Mouse (Mus musculus) CH12.LX (cell line): ENCODE results near the gene Tbc1d9.

ENCODE experiments used
- BHLHE40 ChIP-seq: IDR thresholded peaks from 2 replicates; pipeline ENCODE4 v1.6.1; 2011; ENCODE audit warnings: mild to moderate bottlenecking, low read depth, low read length, improper control_type of control experiment
- CTCF ChIP-seq, 2 experiments: IDR thresholded peaks in 1 of 2; conservative IDR thresholded peaks in 1 of 2; 2 replicates each; pipeline ENCODE4 v1.5.1; 2011 to 2012; ENCODE audit warnings: low read depth in 2 of 2, low read length in 2 of 2, improper control_type of control experiment in 1 of 2, inconsistent platforms in 1 of 2, mild to moderate bottlenecking in 1 of 2, moderate library complexity in 1 of 2
- EP300 ChIP-seq: IDR thresholded peaks from 2 replicates; pipeline ENCODE4 v1.6.1; 2011; ENCODE audit warnings: low read length, improper control_type of control experiment
- HCFC1 ChIP-seq: IDR thresholded peaks from 2 replicates; pipeline ENCODE4 v1.6.1; 2012; ENCODE audit warnings: low read depth, mild to moderate bottlenecking, inconsistent platforms, low read length, improper control_type of control experiment
- JUND ChIP-seq: conservative IDR thresholded peaks from 2 replicates; pipeline ENCODE4 v1.6.1; 2011; ENCODE audit warnings: low read depth, low read length, improper control_type of control experiment
- MEF2A ChIP-seq: IDR thresholded peaks from 2 replicates; pipeline ENCODE4 v1.6.1; 2014; ENCODE audit warnings: low read depth, mild to moderate bottlenecking, inconsistent platforms, low read length, improper control_type of control experiment, borderline replicate concordance
- POLR2A ChIP-seq: IDR thresholded peaks from 2 replicates; pipeline ENCODE4 v1.6.1; 2011; ENCODE audit warnings: low read depth, mild to moderate bottlenecking, improper control_type of control experiment, low read length
- POLR2AphosphoS2 ChIP-seq: IDR thresholded peaks from 2 replicates; pipeline ENCODE4 v1.6.1; 2011; ENCODE audit warnings: low read depth, low read length, improper control_type of control experiment
- RCOR1 ChIP-seq: conservative IDR thresholded peaks from 2 replicates; pipeline ENCODE4 v1.6.1; 2012; ENCODE audit warnings: low read depth, mild to moderate bottlenecking, inconsistent platforms, low read length, improper control_type of control experiment

DNA sequence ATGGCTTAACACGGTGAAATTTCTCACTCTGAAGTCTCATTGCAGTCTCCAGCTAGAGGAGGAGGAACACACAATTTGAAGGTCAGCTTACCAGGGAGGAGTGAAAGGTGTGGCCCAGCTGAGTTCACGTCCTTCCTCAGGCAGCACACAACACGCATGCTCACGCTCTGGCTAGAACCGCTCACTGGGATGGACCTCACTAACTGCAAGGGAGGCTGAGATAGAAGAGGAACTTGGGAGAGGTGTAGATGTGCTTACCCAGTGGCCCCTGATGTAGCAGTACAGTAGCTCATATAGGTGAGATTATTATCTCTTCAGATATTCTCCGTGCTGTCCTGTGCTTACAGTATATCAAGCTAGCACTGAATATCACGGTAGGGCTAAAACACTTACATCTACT, 45.5 kb downstream of the Tbc1d9 start:
- TF ChIP-seq CTCF (conservative IDR thresholded peaks at IDR 0.05 in 1 of 2, IDR thresholded peaks at IDR 0.05 in 1 of 2; ENCODE audit: low read depth in 2 of 2, low read length in 2 of 2) (no peak), EP300 (no peak), RCOR1 (no peak), POLR2AphosphoS2 (no peak), MEF2A (no peak), POLR2A (no peak), HCFC1 (no peak), JUND (no peak), BHLHE40 (no peak)
